Mouse (Mus musculus): ENCODE measurements around the gene Slc9a8. TPM values are rescaled to one million over a fixed set of nuclear protein-coding genes. Genes with fewer than 3 reads are reported as not detected.
"Not testable (repeated sequence)": the region's sequence is repeated elsewhere in the genome, so short reads cannot be mapped to it uniquely, and the experiment has no call there.

The Slc9a8 gene
- total RNA-seq (2015; ENCODE audit: low replicate concordance): 49.0 and 56.6 TPM in 2 replicates
- total RNA-seq (2017; ENCODE audit: low replicate concordance): 37.7 and 38.0 TPM in 2 replicates

DNA sequence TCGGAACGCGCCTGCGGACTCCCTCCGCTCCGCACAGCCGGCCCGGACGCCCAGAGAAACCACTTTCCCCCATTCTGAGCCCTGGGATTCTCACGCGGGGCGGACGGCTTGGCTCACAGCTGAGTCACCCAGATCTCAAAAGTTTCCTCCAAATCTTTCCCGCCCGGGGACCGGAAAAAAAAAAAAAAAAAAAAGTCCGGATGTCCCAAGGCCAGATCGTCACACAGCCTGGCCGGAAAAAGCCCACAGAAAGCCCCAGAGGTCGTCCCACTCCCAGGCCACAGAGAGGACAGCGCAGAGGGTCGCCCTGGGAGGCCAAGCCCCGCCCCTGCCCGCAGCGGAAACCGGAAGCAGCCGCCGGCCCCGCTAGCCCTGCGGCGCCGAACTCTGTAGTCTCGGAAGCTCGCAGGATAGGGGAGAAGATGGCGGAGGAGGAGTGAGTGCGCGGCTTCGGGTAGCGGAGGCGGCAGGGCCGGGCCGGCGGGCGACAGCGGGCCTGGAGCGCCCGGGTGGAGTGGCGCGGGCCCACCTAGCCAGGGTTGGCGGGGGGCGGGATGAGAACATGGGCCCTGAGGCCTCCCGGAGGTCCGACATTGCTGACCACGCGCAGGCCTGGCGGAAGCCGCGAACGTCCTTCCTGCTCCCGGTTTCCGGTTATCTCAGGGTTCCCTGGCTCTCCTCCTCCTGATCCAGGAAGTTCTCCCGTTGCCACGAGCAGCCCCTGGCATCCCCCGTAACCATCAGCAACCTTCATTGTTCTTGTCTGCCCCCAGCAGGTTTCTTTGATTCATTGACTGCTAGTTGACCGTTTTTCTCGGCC is at the start of gene Slc9a8:
Slc9a8 (plus strand) TSS at position 383 of the 820 bp plus-strand sequence.
- peak; percentile 79 for ATAC-seq (replicated peaks; ENCODE audit: low FRiP score, poor library complexity, severe bottlenecking)

DNA sequence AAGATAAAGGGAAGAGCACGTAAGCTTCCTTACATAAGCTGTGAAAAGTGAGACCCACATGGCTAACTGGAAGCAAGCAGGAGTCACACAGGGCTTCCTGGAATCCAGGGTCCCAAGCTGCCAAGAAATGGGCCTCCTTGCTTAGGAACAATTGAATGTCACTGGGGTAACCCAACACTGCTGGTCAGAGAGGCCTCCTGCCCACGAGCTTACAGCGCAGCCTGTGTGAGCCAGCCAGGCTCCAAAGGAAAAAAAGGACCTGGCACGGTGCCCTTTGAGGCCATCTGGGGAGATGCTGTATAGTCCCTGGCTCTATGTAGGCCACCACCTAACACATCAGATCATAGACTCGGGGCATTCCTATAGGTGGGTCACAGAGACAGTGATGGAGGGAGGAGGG is 48.2 kb upstream of the Slc9a8 start:
- ATAC-seq (replicated peaks; ENCODE audit: low FRiP score, poor library complexity, severe bottlenecking): no peak

DNA sequence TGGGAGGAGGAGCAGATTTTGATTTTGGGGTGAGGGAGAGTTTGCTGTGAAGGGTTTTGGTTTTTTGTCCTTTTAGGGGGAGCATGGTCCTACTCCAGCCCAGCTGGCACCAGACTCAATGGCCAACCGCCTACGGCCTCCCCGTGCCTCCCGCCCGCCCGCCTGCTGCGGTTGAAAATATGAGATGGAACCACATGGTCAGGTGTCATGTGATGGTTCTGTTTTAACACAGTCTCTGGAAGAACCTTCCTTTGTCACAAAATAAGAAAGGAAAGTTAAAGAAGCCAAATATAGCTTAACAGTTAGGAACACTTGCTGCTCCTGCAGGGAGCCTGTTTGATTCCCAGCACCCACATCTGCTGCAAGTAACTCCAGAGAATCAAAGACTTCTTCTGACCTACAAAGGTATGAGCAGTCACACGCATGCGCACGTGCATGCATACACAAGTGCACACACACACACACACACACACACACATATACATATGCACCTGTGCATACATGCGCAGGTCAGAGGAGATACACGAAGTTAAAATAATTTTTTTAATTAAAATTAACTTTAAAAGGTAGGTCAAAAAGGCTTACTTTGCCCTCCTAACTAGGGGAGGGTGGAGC is 47.2 kb upstream of the Slc9a8 start:
- ATAC-seq (replicated peaks; ENCODE audit: low FRiP score, poor library complexity, severe bottlenecking): no peak

DNA sequence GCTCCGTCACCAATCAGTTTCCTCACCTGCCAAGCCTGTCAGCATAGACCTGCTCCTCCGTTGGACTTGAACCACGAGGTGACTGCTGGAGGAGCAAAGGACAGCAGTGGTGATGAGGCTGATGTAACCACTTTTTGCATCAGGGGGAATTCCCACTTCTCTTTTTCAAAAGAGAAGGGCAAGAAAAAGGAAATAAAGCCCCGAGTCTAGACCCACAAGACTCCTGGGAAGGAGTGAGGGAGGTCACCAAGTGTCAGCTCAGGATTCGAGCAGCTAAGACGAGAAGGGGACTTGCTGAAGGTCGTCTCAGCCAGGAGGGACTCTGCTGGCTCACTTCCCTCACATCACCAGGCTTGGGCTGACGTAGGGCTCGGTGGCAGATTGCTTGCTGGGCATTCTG is 46.4 kb upstream of the Slc9a8 start:
- no peak for ATAC-seq (replicated peaks; ENCODE audit: low FRiP score, poor library complexity, severe bottlenecking)

DNA sequence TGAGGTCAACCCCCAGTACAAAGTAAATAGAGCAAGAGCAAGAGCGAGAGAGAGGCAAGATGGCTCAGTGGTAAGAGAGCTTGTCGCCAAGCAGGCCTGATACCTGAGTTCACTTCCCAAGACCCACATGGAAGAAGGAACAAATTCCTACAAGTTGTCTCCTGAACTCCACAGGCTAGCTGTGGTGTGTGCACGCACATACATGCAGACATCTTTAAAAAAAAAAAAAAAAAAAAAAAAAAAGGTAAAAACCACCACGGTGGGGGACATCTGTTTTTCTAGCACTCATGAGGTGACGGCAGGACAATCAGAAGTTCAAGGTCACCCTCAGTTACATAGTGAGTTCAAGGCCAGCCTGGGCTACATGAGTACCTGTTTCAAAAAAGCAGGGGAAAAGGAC is 45.8 kb upstream of the Slc9a8 start:
- no peak for ATAC-seq (replicated peaks; ENCODE audit: low FRiP score, poor library complexity, severe bottlenecking)

DNA sequence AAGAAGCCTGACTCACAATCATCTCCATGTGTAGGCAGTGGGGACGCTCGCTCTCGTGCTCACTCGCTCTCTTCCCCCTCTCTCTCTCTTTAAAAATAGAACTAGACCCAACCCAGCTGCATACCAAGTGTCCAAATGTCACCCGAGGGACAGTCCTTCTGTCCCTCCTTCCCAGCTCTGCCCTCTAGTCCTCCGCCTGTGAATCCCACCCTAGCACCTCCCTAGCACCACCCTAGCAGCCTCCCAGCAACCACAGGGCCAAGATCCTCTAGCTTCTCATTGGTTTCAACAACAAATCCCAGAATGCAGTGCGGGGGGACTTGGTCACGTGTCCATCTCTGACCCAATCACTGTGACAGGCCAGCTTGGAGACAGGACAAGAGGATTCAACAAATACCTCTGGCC is 45.4 kb upstream of the Slc9a8 start:
- ATAC-seq (replicated peaks; ENCODE audit: low FRiP score, poor library complexity, severe bottlenecking): no peak

DNA sequence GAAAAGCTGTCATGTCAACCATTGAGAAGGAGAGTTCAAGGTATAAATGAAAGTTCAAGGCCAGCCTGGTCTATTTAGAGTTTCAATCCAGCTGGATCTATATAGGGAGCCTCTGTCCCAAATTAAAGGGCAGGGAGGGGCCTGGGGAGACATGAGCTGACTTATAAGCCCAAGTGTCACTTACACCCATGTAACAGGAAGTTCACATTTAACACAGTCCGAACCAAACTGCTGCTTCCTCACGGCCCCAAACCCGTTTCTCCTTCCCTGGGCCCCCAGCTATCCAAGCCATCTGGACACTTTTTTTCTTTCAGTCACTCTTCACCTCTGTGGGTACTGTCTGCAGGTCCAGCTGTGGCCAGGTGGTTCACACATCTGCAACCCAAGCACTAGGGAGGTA is 43.8 kb upstream of the Slc9a8 start:
- no peak for ATAC-seq (replicated peaks; ENCODE audit: low FRiP score, poor library complexity, severe bottlenecking)

DNA sequence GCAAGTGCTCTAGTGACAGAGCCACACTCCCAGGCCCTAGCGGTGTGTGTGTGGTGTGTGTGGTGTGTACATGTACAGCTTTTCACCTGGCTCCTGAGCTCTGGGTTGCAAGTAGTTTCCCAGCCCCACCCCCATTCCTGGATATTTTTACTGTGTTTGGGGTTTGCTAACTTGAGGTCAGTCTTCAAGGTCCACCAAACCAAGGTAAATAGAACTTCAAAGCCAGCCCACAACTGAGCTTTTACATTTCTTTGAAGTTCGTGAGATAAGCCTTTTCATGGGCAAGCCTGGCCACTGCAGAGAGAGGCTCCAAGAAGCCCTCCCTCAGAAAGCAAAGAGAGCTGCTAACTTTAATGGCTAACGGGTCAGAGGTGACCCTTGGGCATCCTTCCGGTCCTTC is 42.5 kb upstream of the Slc9a8 start:
- ATAC-seq (replicated peaks; ENCODE audit: low FRiP score, poor library complexity, severe bottlenecking): no peak

DNA sequence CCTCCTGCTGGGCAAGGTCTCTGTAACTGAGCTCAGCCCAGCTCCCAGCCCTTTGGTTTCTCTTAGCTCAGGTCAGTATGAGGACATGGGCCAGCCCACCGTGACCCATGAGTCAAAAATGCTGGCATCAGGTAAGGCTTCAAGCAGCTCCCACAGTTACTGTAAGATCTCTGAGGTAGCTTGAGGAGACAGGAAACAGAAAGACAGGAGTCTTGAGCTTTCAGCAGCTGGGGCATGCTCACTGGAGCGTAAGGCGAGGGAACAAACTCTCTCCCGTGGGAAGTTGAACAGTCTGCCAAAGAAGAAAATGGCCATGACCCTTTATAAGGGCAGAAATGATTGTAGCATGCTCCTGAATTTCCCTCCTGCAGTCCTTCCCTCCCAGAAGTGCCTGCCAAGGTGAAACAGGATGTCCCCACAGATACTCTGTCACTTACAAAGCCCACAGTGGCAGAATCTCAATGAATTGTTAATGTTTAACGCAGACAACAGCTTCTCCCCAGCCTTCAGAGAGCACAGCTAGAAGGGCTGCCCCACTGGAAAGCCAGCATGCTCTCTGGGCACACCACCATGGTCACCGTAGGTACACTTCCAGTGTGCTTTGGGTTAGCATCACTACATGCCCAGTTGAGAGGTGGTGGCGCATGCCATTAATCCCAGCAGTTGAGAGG is 40.8 kb upstream of the Slc9a8 start:
- no peak for ATAC-seq (replicated peaks; ENCODE audit: low FRiP score, poor library complexity, severe bottlenecking)

DNA sequence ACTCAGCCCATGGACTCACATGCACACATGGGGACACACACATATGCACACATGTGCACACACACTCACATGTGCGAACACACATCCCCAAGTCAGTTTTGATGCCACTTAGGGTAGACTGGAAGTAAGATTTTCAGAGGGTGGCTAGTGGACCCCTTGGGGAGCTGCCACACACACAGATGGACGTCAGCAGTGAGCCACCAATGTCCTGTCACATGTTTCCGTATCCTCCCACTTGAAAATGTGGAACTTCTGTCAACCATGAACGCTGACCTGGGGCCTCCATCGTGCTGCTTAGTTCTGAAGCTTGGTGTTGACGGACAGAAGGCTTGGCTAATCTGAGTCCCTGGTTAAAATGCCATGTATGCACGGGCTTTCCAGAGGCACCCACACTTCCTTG is 39.9 kb upstream of the Slc9a8 start:
- no peak for ATAC-seq (replicated peaks; ENCODE audit: low FRiP score, poor library complexity, severe bottlenecking)

DNA sequence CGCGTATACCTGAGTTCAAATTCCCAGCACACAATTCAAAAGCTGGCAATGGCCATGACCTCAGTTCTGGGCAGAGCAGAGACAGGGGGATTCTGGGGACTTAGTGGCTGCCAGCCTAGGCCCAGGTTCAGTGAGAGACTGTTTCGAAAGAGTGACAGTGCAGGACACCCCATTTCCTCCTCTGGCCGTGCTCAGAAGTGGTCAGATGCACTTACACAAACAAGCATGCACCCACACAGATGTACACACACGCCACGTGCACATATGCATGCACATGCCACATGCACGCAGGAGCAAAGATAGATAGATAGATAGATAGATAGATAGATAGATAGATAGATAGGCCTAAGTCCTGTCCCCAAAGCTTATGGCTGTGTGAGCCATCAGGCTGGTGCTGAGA is 39.1 kb upstream of the Slc9a8 start:
- ATAC-seq (replicated peaks; ENCODE audit: low FRiP score, poor library complexity, severe bottlenecking): no peak

DNA sequence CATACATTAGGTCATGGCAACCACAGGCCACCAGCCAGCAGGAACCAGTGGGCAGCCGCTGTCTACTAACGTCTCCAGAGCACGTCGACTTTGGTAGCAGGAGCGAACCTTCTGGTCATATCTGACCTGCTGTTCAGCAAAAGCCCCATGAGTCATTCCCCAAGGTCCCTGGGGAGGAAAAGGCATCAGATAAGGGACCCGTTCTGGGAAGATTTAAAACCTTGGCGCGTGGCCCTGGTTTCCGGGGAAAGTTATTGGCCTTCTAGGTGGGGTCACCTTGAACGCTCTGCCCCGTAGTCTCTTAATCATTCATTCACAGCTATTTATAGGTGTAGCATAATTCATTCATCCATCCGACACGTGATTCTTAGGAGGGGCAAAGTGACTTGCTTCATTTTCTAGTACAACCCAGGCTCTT is 37.8 kb upstream of the Slc9a8 start:
- ATAC-seq (replicated peaks; ENCODE audit: low FRiP score, poor library complexity, severe bottlenecking): no peak

DNA sequence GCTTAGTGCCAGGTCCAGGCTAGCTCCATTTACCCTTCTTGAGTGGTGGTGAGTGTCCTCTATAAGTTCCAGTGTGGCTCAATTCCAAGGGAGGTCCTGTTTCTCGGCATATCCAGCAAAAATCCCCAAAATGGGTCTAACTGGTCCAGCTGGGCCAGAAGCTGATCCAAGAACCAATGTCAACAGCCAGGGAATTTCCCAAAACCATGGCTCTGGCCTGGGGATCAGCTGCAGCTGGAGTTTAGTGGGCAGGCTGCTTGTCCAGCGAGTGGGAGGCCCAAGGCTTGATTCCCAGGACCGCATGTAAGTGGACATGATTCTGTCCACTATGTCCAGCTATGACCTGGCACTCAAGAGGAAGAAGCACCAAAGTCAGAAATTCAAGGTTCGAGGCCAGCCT is 35.1 kb upstream of the Slc9a8 start:
- ATAC-seq (replicated peaks; ENCODE audit: low FRiP score, poor library complexity, severe bottlenecking): no peak

DNA sequence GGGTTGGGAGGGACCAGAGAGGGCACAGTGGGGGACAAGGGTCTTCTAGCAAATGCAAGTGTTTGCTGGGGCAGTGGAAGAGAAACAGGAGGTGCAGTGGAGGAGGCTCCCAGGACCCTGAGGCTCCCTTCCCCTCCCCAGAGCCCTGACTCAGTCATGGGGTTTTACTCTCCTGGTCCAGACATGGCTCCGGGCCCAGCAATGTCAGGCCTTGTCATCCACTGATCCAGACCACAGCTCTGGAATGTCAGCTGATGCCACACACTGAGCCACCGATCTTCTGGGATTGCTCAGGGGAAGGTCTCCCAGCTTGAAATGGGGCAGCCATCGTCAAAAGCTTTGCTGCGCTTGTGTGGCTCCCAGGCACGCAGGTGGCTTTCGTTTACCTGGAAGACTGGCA is 34.5 kb upstream of the Slc9a8 start:
- no peak for ATAC-seq (replicated peaks; ENCODE audit: low FRiP score, poor library complexity, severe bottlenecking)

DNA sequence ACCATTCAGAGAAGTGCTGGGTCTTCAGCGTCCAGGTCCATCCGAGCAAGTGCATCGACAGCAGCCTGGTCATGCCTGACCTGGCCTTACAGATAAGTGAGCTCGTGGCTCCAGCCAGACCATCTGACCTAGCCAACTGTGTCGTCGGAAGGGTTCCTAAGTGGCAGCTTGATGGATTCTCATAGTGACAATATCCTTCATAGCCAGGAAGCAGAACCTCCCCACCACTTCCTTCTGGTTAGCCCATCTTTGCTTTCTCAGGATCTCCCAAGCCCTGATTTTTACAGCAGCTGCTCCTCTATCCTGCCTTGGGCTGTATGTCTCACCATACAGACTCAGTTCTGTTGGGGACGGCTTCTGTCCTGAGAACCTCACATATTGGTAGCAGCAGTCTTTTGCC is 27.1 kb upstream of the Slc9a8 start:
- ATAC-seq (replicated peaks; ENCODE audit: low FRiP score, poor library complexity, severe bottlenecking): no peak

DNA sequence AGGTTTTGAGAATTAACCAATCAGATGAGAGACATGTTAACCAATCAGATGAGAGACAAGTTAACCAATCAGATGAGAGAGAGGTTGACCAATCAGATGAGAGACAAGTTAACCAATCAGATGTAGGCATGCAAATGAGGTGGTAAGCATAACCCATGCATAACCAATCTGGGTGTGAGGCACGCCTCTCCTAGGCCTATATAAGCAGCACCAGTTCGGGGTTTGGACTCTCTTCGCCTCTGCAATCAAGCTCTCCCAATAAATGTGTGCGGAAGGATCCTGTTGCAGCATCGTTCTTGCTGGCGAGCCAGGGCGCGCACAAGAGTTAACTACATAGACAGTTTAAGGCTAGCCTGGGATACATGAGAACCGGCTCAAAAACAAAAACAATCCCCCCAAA is 25.1 kb upstream of the Slc9a8 start:
- ATAC-seq (replicated peaks; ENCODE audit: low FRiP score, poor library complexity, severe bottlenecking): not testable (repeated sequence)

DNA sequence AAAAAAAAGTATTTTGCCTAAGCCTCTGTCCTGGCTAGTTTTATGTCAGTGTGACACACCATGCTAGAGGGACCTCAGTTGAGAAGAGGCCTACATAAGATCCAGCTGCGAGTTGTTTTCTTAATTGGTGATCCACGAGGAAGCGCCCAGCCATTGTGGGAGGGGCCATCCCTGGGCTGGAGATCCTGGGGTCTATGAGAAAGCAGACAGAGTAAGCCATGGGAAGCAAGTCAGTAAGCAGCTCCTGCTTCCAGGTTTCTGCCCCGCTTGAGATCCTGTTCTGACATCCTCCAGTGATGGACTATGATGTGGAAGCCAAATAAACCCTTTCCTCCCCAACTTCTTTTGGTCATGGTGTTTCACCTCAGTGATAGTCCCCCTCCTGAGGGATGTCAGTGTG is 22.5 kb upstream of the Slc9a8 start:
- ATAC-seq (replicated peaks; ENCODE audit: low FRiP score, poor library complexity, severe bottlenecking): no peak

DNA sequence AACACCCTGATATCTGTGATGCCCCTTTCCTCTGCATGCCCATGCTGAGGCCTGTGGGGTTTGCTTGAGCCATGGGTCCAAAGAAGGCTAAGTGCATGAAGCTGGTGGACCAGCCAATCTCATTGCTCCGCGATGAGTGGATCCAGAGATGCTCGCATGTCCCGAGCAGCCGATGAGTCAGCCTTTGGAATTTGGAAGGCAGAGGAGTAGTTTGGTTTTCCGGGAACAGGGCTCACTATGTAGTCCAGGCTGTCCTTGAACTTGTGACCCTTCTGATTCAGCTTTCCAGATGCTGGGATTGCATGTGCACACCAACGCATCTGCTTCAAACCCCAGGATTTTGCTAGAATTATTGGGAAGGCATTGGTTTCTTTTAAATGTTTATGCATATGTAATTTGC is 21.9 kb upstream of the Slc9a8 start:
- no peak for ATAC-seq (replicated peaks; ENCODE audit: low FRiP score, poor library complexity, severe bottlenecking)

DNA sequence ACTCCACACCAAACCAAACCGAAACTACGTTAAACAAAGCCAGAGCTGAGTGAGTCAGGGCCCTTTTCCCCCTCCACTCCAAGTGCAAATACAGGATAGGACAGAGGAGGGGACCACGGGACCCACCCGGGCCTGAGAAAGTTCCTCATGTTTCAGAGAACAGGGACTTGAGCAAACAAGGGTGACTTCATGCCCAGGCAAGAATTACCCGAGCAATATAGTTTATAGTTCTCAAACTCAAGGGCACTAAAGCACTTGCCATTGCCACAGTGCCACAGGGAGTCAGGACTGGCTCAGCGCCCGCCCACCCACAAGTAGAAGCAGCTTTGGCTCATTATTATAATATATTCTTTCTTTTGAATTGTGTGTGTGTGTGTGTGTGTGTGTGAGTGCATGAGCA is 18.4 kb upstream of the Slc9a8 start:
- ATAC-seq (replicated peaks; ENCODE audit: low FRiP score, poor library complexity, severe bottlenecking): no peak

DNA sequence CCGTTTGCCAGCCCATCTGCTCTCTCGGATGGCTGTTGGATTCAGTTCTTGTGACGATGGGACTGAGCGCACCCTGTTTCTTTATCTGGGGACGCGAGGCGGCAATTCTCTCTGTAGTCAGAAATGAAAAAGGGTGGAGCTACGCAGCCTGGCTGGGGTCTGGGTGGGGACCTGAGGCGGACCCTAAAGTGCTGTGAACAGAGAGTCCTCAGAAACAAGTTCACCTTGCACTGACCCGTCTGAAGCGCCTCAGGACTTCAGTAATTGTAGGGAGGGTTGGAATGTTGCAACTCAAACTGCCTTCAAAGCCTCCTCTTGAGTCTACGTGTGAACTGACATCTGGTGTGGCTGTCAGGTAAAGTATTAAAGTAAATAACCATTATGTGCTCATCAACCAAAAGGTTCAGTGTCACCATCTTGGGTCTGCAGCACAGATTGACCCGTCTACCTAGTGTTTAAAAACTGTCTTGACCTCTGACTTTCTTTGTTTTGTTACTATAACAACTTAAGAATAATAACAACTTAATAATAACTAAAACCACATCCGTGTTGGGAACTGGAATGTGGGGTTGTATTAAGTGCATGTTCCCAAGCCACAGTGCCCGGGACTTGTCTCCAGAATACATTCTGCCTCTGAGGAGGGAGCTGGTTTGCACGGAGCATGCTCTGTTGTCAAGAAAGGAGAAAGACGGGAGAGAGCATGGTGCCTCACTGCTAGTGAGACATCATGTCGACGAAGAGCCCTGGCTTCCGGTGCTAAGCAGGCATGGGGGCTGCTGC is 16.2 kb upstream of the Slc9a8 start:
- ATAC-seq (replicated peaks; ENCODE audit: low FRiP score, poor library complexity, severe bottlenecking): no peak

Data from erythroid progenitor cell, adult 5-6 weeks (primary cell).